Mouse (Mus musculus): ENCODE results near the gene Erbin. TPM values are rescaled to one million over a fixed set of nuclear protein-coding genes. Genes with fewer than 3 reads are reported as not detected.
A peak's percentile ranks its signal among the peaks of the same experiment; 100 is the strongest.

Gene Erbin
- total RNA-seq, 2 experiments from 2014 or later: 40.6 to 45.3 TPM

DNA sequence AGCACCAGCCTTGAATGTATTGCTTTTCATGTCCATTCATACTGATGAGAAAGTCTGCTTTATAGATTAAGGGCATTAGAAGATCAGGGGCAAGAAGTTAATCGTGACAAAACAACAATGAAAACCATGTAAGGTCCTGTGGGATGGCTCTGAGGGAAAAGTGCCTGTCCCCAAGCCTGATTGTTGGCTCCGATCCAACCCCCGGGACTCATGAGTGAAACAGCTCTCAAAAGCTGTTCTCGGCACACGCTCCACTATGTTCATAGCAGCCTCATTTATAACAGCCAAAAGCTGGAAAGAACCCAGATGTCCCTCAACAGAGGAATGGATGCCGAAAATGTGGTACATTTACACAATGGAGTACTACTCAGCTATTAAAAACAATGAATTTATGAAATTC, 4.3 kb upstream of the Erbin start:
- intact Hi-C loops (cut with DNase I): loop anchor here (5.0 kb wide), 1 partner anchor 123 kb away; no protein-coding TSS in a partner anchor
- peak; percentile 18 for DNase-seq
- no peak for TF ChIP-seq CTCF (IDR thresholded peaks at IDR 0.05)
- H3K27ac ChIP-seq: no peak overlapping the region
- H3K4me3 ChIP-seq: no peak overlapping the region

DNA sequence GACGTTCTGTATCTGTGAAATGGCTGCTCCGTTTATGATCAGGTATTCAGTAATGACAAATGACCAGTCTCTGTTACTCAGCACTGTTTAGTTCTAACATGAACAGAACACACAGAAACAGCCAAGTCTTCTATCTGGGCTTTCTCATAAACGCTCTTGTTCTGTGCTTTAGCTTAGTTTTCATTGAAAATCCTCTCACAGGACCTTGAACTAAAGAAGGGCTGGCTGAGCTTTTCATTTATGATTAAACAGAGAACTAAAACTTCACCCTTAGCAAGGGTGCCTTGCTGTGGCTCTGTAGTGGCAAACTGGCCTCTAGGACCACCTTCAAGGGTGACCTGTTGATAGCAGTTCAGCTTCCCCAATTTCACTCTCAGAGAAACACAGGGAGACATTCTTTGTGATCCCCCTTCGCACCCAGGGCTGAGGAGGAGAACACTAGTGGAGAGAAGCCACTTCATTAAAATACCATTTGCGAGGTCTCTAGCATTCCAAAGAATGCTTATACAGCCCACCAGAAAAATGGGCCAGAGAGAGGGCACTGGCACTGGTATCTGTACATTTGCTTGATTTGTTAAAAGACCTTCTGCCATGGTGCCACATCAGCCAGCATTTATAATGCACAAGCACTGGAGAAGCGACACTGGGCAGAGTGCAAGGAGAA, 3.2 kb upstream of the Erbin start:
- DNase-seq: no peak
- intact Hi-C loops (cut with DNase I): loop anchor here (5.0 kb wide), 1 partner anchor 124 kb away; no protein-coding TSS in a partner anchor
- Histone ChIP-seq H3K4me3 (no peak overlapping the region), H3K27ac (no peak overlapping the region)
- TF ChIP-seq CTCF (IDR thresholded peaks at IDR 0.05): no peak

DNA sequence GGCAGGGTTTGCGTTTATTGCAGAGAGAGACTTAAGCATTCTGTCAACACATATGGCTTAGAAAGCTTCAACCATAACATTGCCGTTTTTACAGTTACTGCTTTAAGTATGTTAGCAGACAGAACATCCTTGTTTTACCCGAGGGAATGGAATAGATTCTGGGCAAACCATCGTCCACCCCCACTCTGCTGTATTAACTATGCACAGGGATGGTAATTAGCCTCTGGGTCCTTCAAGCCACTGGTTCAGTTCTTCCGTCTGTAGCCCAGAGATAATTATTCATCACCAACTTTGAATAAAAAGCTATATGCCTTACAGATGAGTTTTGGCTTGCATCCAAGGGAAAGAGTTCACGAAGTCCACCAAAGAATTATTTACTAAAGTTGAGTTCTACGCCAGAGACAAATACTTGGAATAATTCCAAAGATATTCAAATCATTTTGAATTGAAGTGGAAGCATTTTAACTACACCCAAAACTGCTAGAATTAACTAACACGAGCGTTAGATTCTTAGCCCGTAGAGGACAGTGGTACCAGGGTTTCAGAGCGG, 1.6 kb upstream of the Erbin start:
- Histone ChIP-seq H3K4me3 (peak overlapping the region; percentile 78), H3K27ac (peak overlapping the region; percentile 97)
- intact Hi-C loops (cut with DNase I): loop anchor here (2.0 to 5.0 kb wide), 2 partner anchors 47 to 125 kb away; no protein-coding TSS in a partner anchor
- DNase-seq: no peak
- TF ChIP-seq CTCF (IDR thresholded peaks at IDR 0.05): no peak

DNA sequence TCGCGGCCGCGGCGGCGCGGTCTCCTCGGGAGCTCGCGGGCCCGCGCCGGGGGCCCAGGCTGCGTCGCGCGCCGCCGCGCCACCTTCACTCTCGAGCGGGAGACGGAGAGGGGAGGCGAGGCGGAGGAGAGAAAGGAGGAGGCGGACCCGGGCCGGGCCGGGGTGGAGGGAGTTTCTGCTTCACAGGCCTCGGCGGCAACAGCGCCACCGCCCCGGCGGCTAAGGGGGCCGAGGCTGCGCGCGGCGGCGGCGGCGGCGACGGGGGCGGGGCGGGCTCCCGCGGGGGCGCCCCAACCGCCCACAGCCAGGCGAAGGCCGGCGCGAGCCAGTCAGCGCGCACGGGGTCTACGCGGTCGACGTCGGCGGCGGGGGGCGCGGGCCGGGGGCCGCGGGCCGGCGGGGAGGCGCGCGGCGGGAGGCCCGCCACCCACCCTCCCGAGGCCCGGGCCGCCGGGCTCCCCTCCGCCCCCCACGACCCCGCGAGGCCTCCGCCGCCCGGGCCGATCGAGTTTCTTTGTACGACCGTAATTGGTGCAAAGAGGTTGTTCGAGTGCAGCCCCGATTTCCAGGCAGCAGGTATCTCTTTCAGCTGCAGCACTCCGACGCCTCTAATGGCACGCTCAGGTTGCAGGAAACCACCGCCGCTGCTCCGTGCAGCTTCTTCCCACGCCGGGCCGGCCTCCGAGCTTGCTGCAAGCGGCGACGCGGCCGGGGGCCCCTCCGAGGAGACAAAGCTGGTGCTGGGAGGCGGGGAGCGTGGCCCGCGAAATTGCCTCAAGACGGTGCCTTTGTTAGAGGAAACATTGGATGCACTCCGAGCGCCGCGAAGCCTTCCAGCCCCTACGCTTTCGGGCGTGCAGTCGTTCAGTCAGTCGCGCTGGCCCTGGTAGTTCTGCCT, 868 bp upstream of the Erbin start:
- H3K27ac ChIP-seq: peak overlapping the region; percentile 97
- peak overlapping the region; percentile 78 for H3K4me3 ChIP-seq
- intact Hi-C loops (cut with DNase I): loop anchor here (2.0 to 5.0 kb wide), 2 partner anchors 48 to 126 kb away; no protein-coding TSS in a partner anchor
- peak; percentile 38 for TF ChIP-seq CTCF (IDR thresholded peaks at IDR 0.05)
- peak; percentile 93 for DNase-seq

DNA sequence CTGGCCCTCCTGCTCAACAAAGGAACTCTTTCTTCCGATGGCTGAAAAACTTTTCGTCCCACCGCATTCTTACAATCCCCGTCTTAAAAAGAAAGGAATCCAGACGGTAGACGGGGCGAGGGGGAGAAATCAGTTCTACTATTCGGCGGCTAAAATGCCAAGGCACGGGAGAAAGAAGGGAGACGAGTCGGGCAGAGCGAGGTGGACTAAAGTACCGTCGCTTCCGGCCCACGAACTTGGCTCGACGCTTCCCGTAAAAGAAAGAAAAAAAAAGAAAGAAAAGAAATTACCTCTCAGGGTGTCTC, 406 bp downstream of the Erbin start:
- no peak for TF ChIP-seq CTCF (IDR thresholded peaks at IDR 0.05)
- peak overlapping the region; percentile 78 for H3K4me3 ChIP-seq
- no peak for DNase-seq
- peak overlapping the region; percentile 97 for H3K27ac ChIP-seq
- intact Hi-C loops (cut with DNase I): loop anchor here (2.0 to 5.0 kb wide), 5 partner anchors 49 to 148 kb away; partner anchors contain the start of gene Srek1

DNA sequence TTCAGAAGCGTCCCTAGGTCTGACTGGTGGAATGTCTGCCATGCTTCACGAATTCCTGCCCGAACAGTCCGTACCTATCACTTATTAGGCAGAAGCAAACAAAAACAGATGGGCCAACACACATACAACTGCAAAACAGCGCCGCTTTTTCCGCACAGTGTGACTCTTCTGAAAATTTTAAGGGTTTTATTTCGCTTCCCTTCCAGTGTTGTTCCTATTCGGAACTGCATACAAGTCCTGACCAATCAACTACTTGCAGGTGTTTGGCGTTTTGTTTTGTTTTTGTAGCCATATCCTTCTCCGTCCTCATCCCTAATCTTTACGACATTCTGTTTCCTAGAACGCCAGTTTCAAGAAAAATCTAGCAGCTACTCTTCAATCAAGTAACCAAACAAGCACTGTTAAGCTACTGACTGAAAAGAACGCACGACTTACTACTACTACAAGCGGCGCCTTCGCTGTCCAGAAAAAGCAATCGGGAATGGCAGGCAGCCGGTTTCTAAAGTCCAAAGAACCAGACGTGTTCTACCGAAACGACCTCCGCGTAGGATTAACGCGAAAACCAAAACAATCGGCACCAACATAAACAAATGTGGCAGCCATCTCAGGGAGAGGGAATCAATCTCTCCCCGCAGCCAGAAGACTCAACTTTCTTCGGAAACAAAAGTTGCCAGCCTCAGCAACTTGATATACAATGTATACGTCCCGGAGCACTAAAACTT, 919 bp downstream of the Erbin start:
- no peak for TF ChIP-seq CTCF (IDR thresholded peaks at IDR 0.05)
- peak overlapping the region; percentile 78 for H3K4me3 ChIP-seq
- intact Hi-C loops (cut with DNase I): loop anchor here (2.0 to 5.0 kb wide), 3 partner anchors 51 to 147 kb away; partner anchors contain the start of gene Srek1
- peak overlapping the region; percentile 97 for H3K27ac ChIP-seq
- DNase-seq: peak; percentile 38

DNA sequence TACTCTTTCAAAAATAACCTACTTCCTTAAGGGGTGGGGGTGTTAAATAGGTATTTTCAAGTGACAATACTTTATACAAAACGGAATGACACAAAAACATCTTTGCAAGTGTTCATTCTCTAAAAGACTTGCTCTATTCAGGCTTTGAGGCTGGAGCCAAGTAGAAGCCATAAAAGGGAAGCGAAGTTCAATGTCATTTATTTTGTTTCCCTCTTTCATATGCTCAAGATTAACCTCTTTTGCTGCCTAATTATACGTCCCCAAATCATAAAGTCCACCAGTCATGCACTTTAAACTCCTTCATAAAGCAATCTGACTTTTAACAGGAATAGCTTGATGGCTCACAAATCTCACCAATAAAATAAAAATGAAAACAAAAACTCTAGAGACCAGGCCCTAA, 1.9 kb downstream of the Erbin start:
- peak overlapping the region; percentile 78 for H3K4me3 ChIP-seq
- H3K27ac ChIP-seq: peak overlapping the region; percentile 97
- intact Hi-C loops (cut with DNase I): loop anchor here (2.0 to 5.0 kb wide), 3 partner anchors 50 to 146 kb away; partner anchors contain the start of gene Srek1
- DNase-seq: no peak
- TF ChIP-seq CTCF (IDR thresholded peaks at IDR 0.05): no peak

DNA sequence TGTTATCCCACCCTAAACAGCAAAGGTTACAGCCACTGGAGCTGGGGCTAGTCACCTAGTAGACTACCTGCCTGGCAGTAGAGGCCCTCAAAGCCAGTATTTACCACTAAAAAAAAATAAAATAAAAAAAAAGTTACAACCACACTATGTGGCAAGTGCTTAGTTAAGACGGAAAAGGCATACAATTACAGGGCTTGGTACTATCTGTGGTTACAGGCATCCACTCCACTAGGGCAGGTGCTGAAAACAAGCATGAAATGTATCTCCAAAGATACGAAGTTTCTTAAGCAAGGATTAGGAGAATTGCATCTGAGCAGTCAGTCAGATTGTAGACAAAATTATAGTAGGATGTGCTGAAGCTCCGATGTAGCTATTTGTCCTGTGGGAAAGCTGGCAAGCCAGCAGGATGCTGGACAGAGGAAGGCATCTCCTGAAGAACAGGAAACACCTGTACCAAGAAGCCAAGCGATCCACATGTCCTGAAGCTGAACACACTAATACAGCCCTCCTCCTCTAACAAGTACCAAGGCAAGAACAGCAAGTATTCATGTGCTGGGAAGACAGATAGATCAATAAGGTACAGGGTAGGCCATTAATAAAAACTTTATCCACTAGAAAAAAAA, 6.1 kb downstream of the Erbin start:
- intact Hi-C loops (cut with DNase I): no loop called here
- no peak for DNase-seq
- TF ChIP-seq CTCF (IDR thresholded peaks at IDR 0.05): no peak
- Histone ChIP-seq H3K4me3 (no peak overlapping the region), H3K27ac (no peak overlapping the region)

DNA sequence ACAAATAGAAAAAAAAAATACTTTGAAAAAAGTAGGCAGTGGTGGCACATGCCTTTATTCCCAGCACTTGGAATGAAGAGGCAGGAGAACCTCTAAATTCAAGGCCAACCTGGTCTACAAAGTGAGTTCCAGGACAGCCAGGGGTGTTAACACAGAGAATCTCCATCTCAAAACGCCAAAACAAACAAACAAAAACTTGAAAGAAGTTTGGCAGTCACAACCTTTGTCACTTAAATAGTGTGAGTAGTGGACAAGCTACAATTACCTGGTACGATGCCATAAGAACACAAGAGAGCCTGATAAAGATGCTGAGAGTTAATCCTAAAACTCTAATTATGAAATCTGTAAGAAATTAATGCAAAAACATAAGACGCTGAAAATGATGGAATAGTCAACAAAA, 8.0 kb downstream of the Erbin start:
- intact Hi-C loops (cut with DNase I): no loop called here
- no peak for DNase-seq
- TF ChIP-seq CTCF (IDR thresholded peaks at IDR 0.05): no peak
- Histone ChIP-seq H3K27ac (no peak overlapping the region), H3K4me3 (no peak overlapping the region)

DNA sequence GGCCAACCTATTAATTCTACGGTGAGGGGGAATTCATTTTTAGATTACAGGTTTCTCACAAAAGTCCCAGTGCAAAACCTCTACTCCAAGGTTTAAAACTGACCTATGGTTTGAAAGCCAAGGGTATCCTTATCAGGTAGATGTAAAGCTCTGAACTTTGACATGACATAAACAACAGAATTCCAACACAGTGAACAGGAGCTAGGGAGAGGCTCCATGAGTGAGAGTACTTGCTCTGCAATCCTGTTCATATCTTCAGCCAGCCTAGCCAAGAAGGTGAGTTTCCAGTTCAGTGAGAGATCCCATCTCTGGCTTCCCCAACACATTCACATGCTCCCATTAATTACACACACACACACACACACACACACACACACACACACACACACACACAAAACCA, 9.7 kb downstream of the Erbin start:
- no peak overlapping the region for H3K27ac ChIP-seq
- no peak overlapping the region for H3K4me3 ChIP-seq
- intact Hi-C loops (cut with DNase I): no loop called here
- no peak for TF ChIP-seq CTCF (IDR thresholded peaks at IDR 0.05)
- DNase-seq: no peak

DNA sequence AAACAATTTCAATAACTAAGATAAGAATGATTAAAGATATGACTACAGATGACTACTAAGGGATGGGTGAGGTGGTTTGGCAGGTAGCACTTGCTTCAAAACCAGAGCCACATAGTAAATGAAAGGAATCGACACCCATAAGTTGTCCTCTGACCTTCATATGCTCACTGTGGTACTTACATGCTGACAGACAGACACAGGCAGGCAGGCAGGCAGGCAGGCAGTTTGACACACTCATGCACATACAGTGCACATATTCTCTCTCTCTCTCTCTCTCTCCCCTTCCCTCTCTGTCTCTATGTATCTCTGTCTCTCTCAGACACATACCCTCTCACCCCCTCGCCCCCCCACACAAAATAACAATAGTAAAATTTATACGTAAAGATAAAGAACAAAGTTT, 10.4 kb downstream of the Erbin start:
- no peak for TF ChIP-seq CTCF (IDR thresholded peaks at IDR 0.05)
- no peak for DNase-seq
- H3K4me3 ChIP-seq: no peak overlapping the region
- H3K27ac ChIP-seq: no peak overlapping the region
- intact Hi-C loops (cut with DNase I): no loop called here

DNA sequence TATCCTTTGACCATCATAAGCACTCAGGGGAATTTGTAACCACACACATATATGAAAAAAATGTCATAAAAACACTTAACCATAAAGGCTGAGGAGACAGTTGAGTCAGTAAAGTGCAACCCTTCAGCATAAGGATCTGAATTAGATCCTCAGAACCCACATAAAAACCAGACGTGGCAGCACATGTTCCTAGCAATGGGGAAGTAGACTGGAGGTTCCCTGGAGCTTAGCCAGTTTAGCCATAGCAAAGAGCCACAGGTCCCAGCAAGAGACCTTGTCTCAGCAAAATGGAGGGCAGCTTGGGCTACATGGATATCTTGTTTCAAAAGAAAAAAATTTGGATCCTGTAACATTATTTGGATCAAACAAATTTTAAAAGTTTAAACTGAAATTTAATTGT, 20.3 kb downstream of the Erbin start:
- TF ChIP-seq CTCF (IDR thresholded peaks at IDR 0.05): no peak
- Histone ChIP-seq H3K4me3 (no peak overlapping the region), H3K27ac (no peak overlapping the region)
- intact Hi-C loops (cut with DNase I): no loop called here
- no peak for DNase-seq
